Mouse (Mus musculus): Measurements from ENCODE around the gene Cntnap5a. TPM values are rescaled to one million over a fixed set of nuclear protein-coding genes. Genes with fewer than 3 reads are reported as not detected.

Gene Cntnap5a
- polyA plus RNA-seq, 1 experiment: 0.02 TPM

- H3K36me3 ChIP-seq (ENCODE audit: control insufficient read depth, insufficient read depth): no peaks in the 10 kb centered on the region
- no peak overlapping the region for H3K4me3 ChIP-seq
- TF ChIP-seq USF1 (IDR thresholded peaks at IDR 0.05; ENCODE audit: low read depth) (no peak), MYOG (IDR thresholded peaks at IDR 0.05; ENCODE audit: control insufficient read depth in 1 of 3, insufficient read depth in 1 of 3, insufficient read length in 2 of 3, low read depth in 2 of 3) (no peak), E2F4 (IDR thresholded peaks at IDR 0.05; ENCODE audit: insufficient read depth) (no peak), REST (IDR thresholded peaks at IDR 0.05; ENCODE audit: insufficient read depth, insufficient read length) (no peak), POLR2A (IDR thresholded peaks at IDR 0.05; ENCODE audit: insufficient read length, low read depth) (no peak), SRF (IDR thresholded peaks at IDR 0.05; ENCODE audit: control insufficient read depth, insufficient read length, low read depth) (no peak), MAX (IDR thresholded peaks at IDR 0.05; ENCODE audit: low read depth) (no peak), MYOD1 (IDR thresholded peaks at IDR 0.05; ENCODE audit: control insufficient read depth in 1 of 3, insufficient read length in 2 of 3, low read depth in 2 of 3) (no peak), POLR2AphosphoS2 (IDR thresholded peaks at IDR 0.05; ENCODE audit: insufficient read length, low read depth) (no peak), TCF3 (IDR thresholded peaks at IDR 0.05; ENCODE audit: insufficient read length, low read depth) (no peak), CEBPB (IDR thresholded peaks at IDR 0.05; ENCODE audit: insufficient read depth, poor library complexity, severe bottlenecking) (no peak)
- H3K79me2 ChIP-seq (ENCODE audit: control insufficient read depth, insufficient read depth): no peaks in the 10 kb centered on the region
- no peak overlapping the region for H3K4me2 ChIP-seq (ENCODE audit: low read depth)
- H3ac ChIP-seq (ENCODE audit: control insufficient read depth, insufficient read length): no peak overlapping the region
- H3K27me3 ChIP-seq (ENCODE audit: control insufficient read depth, insufficient read depth, insufficient read length): no peaks in the 10 kb centered on the region
These were observed 442.5 kb downstream of the Cntnap5a start for GRCm38 (mm10) chr1:116127085-116127484.

- no peaks in the 10 kb centered on the region for H3K36me3 ChIP-seq (ENCODE audit: control insufficient read depth, insufficient read depth)
- TF ChIP-seq MYOD1 (IDR thresholded peaks at IDR 0.05; ENCODE audit: control insufficient read depth in 1 of 3, insufficient read length in 2 of 3, low read depth in 2 of 3): peak in 1 of 3 experiments; percentile 8
- TF ChIP-seq TCF3 (IDR thresholded peaks at IDR 0.05; ENCODE audit: insufficient read length, low read depth): no peak
- TF ChIP-seq MAX (IDR thresholded peaks at IDR 0.05; ENCODE audit: low read depth): no peak
These were observed 444.1 kb downstream of the Cntnap5a start for GRCm38 (mm10) chr1:116128450-116129246.

GRCm38 (mm10) chr1:116132471-116132870 is 447.9 kb downstream of the Cntnap5a start:
- Histone ChIP-seq H3K27me3 (ENCODE audit: control insufficient read depth, insufficient read depth, insufficient read length) (no peaks in the 10 kb centered on the region), H3ac (ENCODE audit: control insufficient read depth, insufficient read length) (no peak overlapping the region), H3K4me3 (no peak overlapping the region), H3K4me2 (ENCODE audit: low read depth) (no peak overlapping the region), H3K79me2 (ENCODE audit: control insufficient read depth, insufficient read depth) (no peaks in the 10 kb centered on the region), H3K36me3 (ENCODE audit: control insufficient read depth, insufficient read depth) (no peaks in the 10 kb centered on the region)
- TF ChIP-seq TCF3 (IDR thresholded peaks at IDR 0.05; ENCODE audit: insufficient read length, low read depth) (no peak), POLR2AphosphoS2 (IDR thresholded peaks at IDR 0.05; ENCODE audit: insufficient read length, low read depth) (no peak), TCF12 (IDR thresholded peaks at IDR 0.05; ENCODE audit: insufficient read depth, poor library complexity, severe bottlenecking) (no peak), USF1 (IDR thresholded peaks at IDR 0.05; ENCODE audit: low read depth) (no peak), REST (IDR thresholded peaks at IDR 0.05; ENCODE audit: insufficient read depth, insufficient read length) (no peak), CEBPB (IDR thresholded peaks at IDR 0.05; ENCODE audit: insufficient read depth, poor library complexity, severe bottlenecking) (no peak), SRF (IDR thresholded peaks at IDR 0.05; ENCODE audit: control insufficient read depth, insufficient read length, low read depth) (no peak), POLR2A (IDR thresholded peaks at IDR 0.05; ENCODE audit: insufficient read length, low read depth) (no peak), MYOG (IDR thresholded peaks at IDR 0.05; ENCODE audit: control insufficient read depth in 1 of 3, insufficient read depth in 1 of 3, insufficient read length in 2 of 3, low read depth in 2 of 3) (no peak), MYOD1 (IDR thresholded peaks at IDR 0.05; ENCODE audit: control insufficient read depth in 1 of 3, insufficient read length in 2 of 3, low read depth in 2 of 3) (no peak)

More at GRCm38 (mm10) chr1:116128450-116129246, 444.1 kb downstream of the Cntnap5a start:
- Histone ChIP-seq H3K27me3 (ENCODE audit: control insufficient read depth, insufficient read depth, insufficient read length) (no peaks in the 10 kb centered on the region), H3K79me2 (ENCODE audit: control insufficient read depth, insufficient read depth) (no peaks in the 10 kb centered on the region), H3K4me3 (no peak overlapping the region), H3K4me2 (ENCODE audit: low read depth) (peak overlapping the region; percentile 32), H3ac (ENCODE audit: control insufficient read depth, insufficient read length) (no peak overlapping the region)

GRCm38 (mm10) chr1:116149764-116150369 is 465.3 kb downstream of the Cntnap5a start:
- no peaks in the 10 kb centered on the region for H3K79me2 ChIP-seq (ENCODE audit: control insufficient read depth, insufficient read depth)
- H3K36me3 ChIP-seq (ENCODE audit: control insufficient read depth, insufficient read depth): no peaks in the 10 kb centered on the region
- no peak overlapping the region for H3ac ChIP-seq (ENCODE audit: control insufficient read depth, insufficient read length)
- no peak overlapping the region for H3K4me3 ChIP-seq
- no peak for TF ChIP-seq TCF12 (IDR thresholded peaks at IDR 0.05; ENCODE audit: insufficient read depth, poor library complexity, severe bottlenecking)
- no peak for TF ChIP-seq MYOD1 (IDR thresholded peaks at IDR 0.05; ENCODE audit: control insufficient read depth in 1 of 3, insufficient read length in 2 of 3, low read depth in 2 of 3)
- TF ChIP-seq POLR2A (IDR thresholded peaks at IDR 0.05; ENCODE audit: insufficient read length, low read depth): no peak
- TF ChIP-seq E2F4 (IDR thresholded peaks at IDR 0.05; ENCODE audit: insufficient read depth): no peak
- no peak for TF ChIP-seq SRF (IDR thresholded peaks at IDR 0.05; ENCODE audit: control insufficient read depth, insufficient read length, low read depth)
- TF ChIP-seq MYOG (IDR thresholded peaks at IDR 0.05; ENCODE audit: control insufficient read depth in 1 of 3, insufficient read depth in 1 of 3, insufficient read length in 2 of 3, low read depth in 2 of 3): no peak
- no peak for TF ChIP-seq TCF3 (IDR thresholded peaks at IDR 0.05; ENCODE audit: insufficient read length, low read depth)
- TF ChIP-seq REST (IDR thresholded peaks at IDR 0.05; ENCODE audit: insufficient read depth, insufficient read length): no peak
- TF ChIP-seq MAX (IDR thresholded peaks at IDR 0.05; ENCODE audit: low read depth): no peak
- no peak for TF ChIP-seq POLR2AphosphoS2 (IDR thresholded peaks at IDR 0.05; ENCODE audit: insufficient read length, low read depth)
- TF ChIP-seq CEBPB (IDR thresholded peaks at IDR 0.05; ENCODE audit: insufficient read depth, poor library complexity, severe bottlenecking): no peak
- TF ChIP-seq USF1 (IDR thresholded peaks at IDR 0.05; ENCODE audit: low read depth): no peak
- no peaks in the 10 kb centered on the region for H3K27me3 ChIP-seq (ENCODE audit: control insufficient read depth, insufficient read depth, insufficient read length)
- H3K4me2 ChIP-seq (ENCODE audit: low read depth): no peak overlapping the region

Measured in myocyte (in vitro differentiated cells).